ENCODE assay signal across 11 mouse cellular contexts in the genomic region with DNA sequence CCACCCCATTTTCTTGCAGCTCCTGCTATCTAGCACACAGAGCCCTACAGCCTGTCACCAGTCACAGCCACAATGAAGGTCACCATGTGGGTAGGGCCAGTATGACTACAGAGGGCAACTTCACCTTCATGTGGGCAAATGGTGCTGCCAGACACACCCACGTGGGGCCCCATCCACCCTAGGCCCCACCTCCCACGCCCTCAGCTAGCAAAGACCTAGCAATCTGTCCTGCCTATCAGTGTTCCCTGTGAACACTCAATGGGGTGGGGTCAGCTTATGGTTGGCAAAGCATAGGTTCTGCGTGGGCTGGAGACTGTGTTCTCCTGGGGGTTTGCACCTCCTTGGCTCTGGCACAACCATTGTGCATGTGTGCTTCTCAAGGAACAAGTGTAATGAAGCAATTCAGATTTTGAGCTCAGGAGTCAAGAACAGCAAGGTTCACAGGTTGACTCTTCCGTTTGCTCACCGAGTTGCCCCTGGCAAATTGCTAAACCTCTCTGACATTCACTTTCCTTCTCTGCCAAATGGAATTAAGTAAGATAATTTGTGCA. TPM values are rescaled to one million over a fixed set of nuclear protein-coding genes. Genes with fewer than 3 reads are reported as not detected.
DNase-seq lines count a peak whose midpoint lies in the region; ATAC-seq lines count a peak whose summit lies in the region.
"Had no signal": no experiment of that assay in that cellular context is flagged by ENCODE, and none has a peak within 500 bp of the region (broad histone marks: within the 10 kb centered on the region; RNA-seq: fewer than 3 reads in every experiment).

No protein-coding gene starts in this region.

- peak; percentile 71 for ATAC-seq in liver, embryonic 13.5 days (ENCODE audit: low read depth)
- no peak for ATAC-seq in neural tube, embryonic 15.5 days (ENCODE audit: low FRiP score)

- no peak overlapping the region for H3K4me3 ChIP-seq in liver, embryonic 13.5 days (replicated peaks)
- H3K4me3 ChIP-seq in neural tube, embryonic 15.5 days (replicated peaks): no peak overlapping the region

- H3K36me3 ChIP-seq in liver, embryonic 13.5 days: peaks cover 8% of the 10 kb centered on the region
- peaks cover 2% of the 10 kb centered on the region; the same call in 1 of the 2 replicates for H3K36me3 ChIP-seq in neural tube, embryonic 15.5 days

- 38% methylated on average over 5 of the region's 5 CpGs for WGBS in liver, embryonic 13.5 days (ENCODE audit: insufficient replicate concordance)
- WGBS in neural tube, embryonic 15.5 days: 79% methylated on average over 5 of the region's 5 CpGs

- H3K9ac ChIP-seq in liver, embryonic 13.5 days: 0 out of 2 replicates have a peak overlapping the region, but pooled peaks have one; percentile 23
- H3K9ac ChIP-seq in neural tube, embryonic 15.5 days (replicated peaks): no peak overlapping the region

- H3K4me2 ChIP-seq in liver, embryonic 13.5 days: peak overlapping the region; percentile 31
- H3K4me2 ChIP-seq in neural tube, embryonic 15.5 days: no peak overlapping the region
- H3K4me2 ChIP-seq: midbrain, embryonic 11.5 days had no signal

- 0 out of 2 replicates have a peak overlapping the region, but pooled peaks have one; percentile 25 for H3K27ac ChIP-seq in liver, embryonic 13.5 days
- H3K27ac ChIP-seq in neural tube, embryonic 15.5 days (replicated peaks): no peak overlapping the region

- H3K27me3 ChIP-seq in liver, embryonic 13.5 days: no peaks in the 10 kb centered on the region
- no peaks in the 10 kb centered on the region for H3K27me3 ChIP-seq in neural tube, embryonic 15.5 days (replicated peaks)

- intact Hi-C loops in left cerebral cortex, postnatal 10 days (cut with DNase I): no loop called here

- H3K4me1 ChIP-seq in liver, embryonic 13.5 days (replicated peaks): peaks cover 98% of the 10 kb centered on the region
- peaks cover 7% of the 10 kb centered on the region; the same call in 1 of the 2 replicates for H3K4me1 ChIP-seq in neural tube, embryonic 15.5 days

- peak; percentile 42 to 43 for DNase-seq in adrenal gland, postnatal 36 days
- DNase-seq in adrenal gland, adult 8-10 months: no peak
- peak; percentile 26 for DNase-seq in urinary bladder, adult 2 months (ENCODE audit: low spot score)
- no peak for DNase-seq in urinary bladder, adult 18-20 months (ENCODE audit: low spot score in 2 of 2)
- peak; percentile 66 for DNase-seq in liver, embryonic 13.5 days
- DNase-seq in layer of hippocampus, postnatal 36 days: no peak
- DNase-seq in left cerebral cortex, postnatal 10 days (ENCODE audit: extremely low spot score in 1 of 2, low spot score in 2 of 2): no peak
- DNase-seq: B cell, adult 2 months; retina, postnatal 1 day had no signal

- H3K9me3 ChIP-seq in liver, embryonic 13.5 days (replicated peaks): no peaks in the 10 kb centered on the region
- no peaks in the 10 kb centered on the region for H3K9me3 ChIP-seq in neural tube, embryonic 15.5 days (replicated peaks)

RNA-seq across cellular contexts. Expression of a gene that starts 9.0 kb away (rescaled TPM):
- total RNA-seq in adrenal gland, postnatal 36 days (2021): 100 to 1,000 TPM in 1 of 2 experiments, 10 to 100 TPM in 1; 72.9 to 126 TPM
- total RNA-seq in adrenal gland, adult 8-10 months (2022): 100 to 1,000 TPM in 1 of 4 experiments, 10 to 100 TPM in 3; 65.0 to 107 (median 92.3) TPM
- 249 and 258 TPM in 2 replicates for polyA plus RNA-seq in urinary bladder, adult 2 months (2012; rRNA removed)
- polyA plus RNA-seq in liver, embryonic 13.5 days (2015; fragmentation: Nextera tagmentation; extraction: Ambion mirVana): 25.0 and 31.3 TPM in 2 replicates
- polyA plus RNA-seq in neural tube, embryonic 15.5 days (2015; fragmentation: Nextera tagmentation; extraction: Ambion mirVana): 31.0 and 41.3 TPM in 2 replicates
- 10 to 100 TPM; 27.6 to 31.0 TPM for total RNA-seq in layer of hippocampus, postnatal 36 days (2021)
- total RNA-seq in left cerebral cortex, postnatal 10 days (2021): 10 to 100 TPM; 16.0 to 16.6 TPM

Comparison
In these comparisons a context has a peak if more than half of its experiments do, and no peak if none do; other contexts are left out.
1. DNase-seq: peak in adrenal gland, postnatal 36 days (2 of 2), urinary bladder, adult 2 months (single experiment) and liver, embryonic 13.5 days (single experiment); none in adrenal gland, adult 8-10 months (single experiment), urinary bladder, adult 18-20 months (0 of 2), layer of hippocampus, postnatal 36 days (0 of 2) and left cerebral cortex, postnatal 10 days (0 of 2).